Mouse (Mus musculus) layer of hippocampus, postnatal 14 days (tissue): Measurements from ENCODE around the gene Gli2. TPM values are rescaled to one million over a fixed set of nuclear protein-coding genes. Genes with fewer than 3 reads are reported as not detected.
A peak's percentile ranks its signal among the peaks of the same experiment; 100 is the strongest.

ENCODE experiments used
- DNase-seq, 2 experiments: peaks; one replicate each; pipeline ENCODE4 v3.0.0; 2021 to 2022; ENCODE audit warnings: low spot score in 2 of 2, mixed read lengths in 1 of 2
- total RNA-seq, 2 experiments: library from RNA; stranded (reverse); gene quantifications; 2 replicates each; pipeline ENCODE4 v1.2.3; 2021

Gene Gli2
- total RNA-seq, 2 experiments from 2014 or later = 4.2 to 4.5 TPM

DNA sequence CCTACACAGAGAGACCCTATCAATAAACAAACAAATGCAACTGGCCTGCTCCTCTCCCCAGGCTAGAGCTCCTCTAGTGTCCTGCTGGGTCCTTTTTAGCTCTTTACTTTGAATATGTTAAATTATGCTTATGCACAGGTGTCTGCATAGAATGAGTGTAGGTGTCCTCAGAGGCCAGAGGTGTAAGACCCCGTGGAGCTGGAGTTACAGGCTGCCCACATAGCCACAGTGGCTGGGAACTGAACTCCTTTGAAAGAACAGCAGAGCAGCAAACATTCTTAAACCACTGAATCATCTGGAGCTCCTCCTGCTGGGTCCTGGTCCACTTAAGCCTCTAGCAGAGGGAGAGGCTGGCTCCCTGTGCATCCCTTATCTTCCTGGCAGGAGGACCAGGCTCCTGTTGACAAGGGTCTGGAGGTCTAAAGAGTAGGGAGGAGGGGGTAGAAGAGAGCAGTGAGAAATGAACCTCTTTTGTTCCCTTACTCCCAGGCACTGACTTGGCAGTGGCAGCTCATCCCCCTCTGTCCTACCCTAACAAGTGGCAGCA lies 49.5 kb downstream of the Gli2 start:
- no peak for DNase-seq

DNA sequence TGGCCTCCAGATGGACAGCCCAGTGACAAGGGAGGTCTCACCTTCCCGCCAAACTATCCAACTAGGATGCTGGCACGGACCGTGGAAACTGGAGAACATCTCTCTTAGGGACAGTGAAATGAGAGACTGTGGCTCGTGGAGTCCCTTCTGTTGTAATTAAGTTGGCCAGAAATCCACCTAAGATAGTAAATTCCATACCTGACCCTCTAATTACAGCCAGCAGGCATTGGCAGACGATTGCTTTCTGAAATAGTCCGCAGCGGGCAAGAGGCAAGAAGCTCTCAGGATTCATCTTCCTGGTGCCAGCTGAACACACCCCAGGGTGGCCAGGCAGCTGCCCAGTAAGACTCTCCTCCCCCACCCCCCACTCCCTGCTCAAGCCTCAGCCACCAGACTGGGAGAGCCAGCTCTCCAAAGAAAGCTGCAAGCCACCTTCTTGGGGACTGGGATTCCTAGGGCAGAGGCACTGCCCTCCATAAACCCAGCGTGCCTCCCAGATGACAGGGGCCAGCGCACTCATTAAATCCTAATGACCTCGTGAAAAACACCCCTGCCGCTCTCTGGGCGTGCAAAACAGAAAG lies 51.9 kb downstream of the Gli2 start:
- no peak for DNase-seq

DNA sequence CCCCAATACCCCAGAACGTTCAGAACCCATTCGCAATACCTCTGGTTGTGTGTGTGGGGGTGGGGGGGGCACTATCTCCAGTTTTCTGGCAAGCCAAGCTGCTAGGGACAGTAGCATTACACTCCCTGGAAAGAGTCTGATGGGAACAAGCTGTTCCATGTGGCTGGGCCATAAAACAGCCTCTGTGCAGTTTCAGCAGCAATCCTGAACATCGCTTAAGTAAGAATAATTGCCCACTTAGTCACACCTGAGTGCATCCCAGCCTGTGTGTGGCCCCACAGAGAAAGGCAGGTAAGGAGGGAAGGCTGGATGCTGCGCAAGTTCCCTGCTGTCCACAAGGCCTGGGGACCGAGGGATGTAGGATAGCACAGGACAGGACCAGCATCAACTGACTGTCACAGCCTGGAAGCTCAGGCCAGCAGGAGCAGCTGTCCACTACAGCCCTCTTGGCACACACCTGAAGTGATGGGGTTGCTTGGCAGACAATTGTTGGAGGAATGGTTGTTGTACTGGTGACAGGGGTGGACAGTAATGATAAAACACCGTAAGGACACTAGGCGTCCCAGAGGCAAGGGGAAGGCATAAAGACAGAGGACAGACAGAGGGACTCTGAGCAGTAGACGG lies 58.8 kb downstream of the Gli2 start:
- DNase-seq = no peak

DNA sequence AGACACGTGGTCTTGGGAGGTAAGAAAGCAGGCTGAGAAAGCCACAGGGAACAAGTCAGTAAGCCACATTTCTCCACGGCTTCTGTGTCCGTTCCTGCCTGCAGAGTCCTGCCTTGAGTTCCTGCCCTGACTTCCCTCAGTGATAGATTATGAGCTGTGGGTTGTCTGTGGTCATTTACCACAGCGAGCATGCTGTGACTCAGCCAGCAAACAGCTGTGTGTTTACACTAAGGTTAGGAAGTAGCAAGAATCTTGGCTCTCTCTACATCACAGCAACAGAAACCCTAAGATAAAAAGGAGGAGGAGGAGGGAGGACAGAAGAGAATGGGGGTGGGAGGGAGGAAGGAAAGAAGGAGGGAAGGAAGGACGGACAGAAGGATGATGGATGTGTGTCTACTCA lies 59.6 kb downstream of the Gli2 start:
- DNase-seq = no peak

DNA sequence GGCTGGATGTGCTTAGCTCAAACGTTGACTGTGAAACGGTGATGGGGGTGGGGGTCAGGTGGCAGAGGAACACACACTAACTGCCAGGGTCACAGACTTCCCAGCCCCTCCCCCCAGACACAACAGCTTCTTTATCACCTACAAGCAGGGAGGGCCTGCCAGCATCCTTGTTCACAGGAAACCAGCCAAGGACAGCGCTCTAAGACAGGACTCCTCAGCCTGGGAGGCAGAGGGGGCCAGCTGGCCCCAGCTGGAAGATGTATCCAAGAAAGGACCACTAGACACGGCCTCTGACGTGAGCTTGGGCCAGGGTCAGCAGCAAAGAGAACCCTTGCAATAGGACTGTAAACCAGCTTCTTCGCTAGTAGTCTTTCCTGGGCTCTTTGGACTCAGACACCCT lies 65.1 kb downstream of the Gli2 start:
- no peak for DNase-seq

DNA sequence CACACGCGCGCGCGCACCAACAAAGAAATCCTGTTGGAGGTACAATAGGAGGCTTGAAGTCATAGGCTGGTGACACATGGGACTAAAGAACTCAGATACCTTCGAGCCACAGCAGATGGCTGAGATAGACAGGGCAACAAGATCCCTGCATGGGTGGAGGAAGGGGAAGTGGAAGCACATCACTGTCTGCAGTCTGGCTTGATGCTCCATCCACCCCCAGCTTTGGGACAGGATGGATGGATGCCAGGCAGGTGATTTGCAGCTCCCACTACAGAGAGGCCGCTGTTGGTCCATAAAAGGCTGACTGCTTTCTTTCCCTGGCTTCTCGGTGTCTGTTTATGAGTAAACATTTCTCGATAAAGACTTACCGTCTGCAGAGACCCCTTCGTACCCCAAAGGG lies 65.9 kb downstream of the Gli2 start:
- DNase-seq = no peak

DNA sequence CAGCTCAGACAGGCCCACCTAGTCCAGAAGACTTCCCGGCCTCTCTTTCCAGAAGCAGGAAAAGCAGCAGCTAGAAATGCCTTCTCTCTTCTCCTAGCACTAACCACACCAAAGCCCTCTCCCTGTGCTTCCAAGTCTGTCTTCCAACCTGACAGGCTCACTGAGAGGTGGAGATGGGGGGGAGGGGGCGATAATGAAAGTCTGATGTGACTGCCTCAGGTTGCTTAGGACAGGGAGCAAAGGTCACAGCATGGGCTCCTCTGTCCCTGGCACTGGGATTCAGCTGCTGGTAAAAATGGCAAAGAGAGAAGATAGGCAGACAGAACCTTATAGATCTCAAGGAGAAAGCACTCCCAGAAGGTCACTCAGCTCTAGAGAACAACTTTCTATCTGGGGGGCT lies 70.0 kb downstream of the Gli2 start:
- no peak for DNase-seq

DNA sequence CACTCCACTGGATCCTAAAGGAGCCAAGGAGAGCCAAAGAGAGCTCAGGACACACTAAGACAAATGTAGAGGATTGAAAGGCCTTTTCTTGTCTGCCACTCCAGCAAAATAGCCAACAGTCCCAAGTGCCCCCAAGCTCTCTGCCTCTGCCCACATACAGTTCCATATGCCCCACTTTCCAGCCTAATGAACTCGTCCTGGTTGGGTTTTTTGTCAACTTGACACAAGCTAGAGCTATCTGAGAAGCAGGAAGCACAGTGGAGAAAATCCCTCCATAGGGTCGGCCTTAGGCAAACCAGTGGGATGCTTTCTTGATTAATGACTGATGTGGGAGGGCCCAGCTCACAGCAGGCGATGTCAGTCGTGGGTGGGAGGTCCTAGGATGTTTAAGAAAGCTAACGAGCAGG lies 70.6 kb downstream of the Gli2 start:
- DNase-seq = no peak

DNA sequence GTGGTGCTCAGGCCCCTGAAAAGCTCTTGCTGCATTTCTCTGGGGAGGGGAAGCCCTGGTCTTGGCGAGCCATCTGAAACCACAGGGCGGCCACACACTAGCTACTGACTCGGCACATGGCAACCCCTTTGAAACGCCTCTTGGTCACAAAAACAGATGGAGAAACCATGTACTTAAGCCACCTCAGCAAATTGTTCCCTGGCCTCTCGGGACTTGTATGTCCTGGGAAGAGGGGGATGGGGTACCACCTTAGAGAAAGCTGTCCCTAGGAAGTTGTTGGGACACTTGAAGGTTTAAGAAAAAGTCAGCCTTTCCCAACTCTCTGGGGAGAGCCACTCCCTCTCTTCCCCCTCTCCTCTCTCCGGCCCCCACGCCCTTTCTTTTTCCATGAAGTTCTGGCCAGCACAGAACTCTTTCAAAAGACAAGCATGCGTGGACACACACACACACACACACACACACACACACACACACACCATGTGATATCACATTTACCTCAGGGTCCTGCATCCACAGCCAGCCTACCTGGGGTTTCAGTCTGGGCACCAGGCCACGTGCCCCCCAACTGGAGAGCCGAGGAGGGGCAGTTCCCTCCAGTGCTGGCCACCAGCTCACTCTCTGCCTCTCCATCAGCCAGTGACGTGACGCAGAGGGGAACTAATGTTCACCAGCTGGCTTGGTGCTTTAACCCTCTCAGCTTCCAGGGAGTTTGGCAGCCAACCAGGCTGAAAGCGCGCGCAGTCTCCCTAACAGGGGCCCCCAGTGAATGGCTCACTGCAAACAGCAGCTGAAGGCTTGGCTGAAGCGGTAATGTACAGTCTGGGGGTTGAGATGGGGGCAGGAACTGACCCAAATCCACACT lies 71.2 kb downstream of the Gli2 start:
- peak; percentile 70 to 82 for DNase-seq

DNA sequence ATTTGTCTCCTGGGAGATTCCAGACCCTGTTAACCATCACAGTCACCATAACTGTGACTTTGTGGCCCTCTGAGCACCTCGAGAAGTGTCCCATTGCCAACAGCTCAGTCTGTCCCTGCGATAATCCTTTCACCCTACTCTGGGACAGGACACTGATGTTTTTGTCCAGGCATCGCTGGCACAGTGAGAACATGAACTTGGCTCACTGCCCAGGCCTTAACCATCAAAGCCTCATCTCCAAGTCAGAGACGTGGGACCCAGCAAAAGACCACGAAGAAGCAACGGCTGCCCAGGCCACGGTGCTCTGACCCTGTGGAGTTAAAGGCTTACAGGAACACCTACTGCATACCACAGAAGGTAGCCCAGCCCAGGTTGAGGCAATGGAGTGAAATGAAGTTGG lies 72.8 kb downstream of the Gli2 start:
- peak in 1 of 2 experiments; percentile 33 for DNase-seq

DNA sequence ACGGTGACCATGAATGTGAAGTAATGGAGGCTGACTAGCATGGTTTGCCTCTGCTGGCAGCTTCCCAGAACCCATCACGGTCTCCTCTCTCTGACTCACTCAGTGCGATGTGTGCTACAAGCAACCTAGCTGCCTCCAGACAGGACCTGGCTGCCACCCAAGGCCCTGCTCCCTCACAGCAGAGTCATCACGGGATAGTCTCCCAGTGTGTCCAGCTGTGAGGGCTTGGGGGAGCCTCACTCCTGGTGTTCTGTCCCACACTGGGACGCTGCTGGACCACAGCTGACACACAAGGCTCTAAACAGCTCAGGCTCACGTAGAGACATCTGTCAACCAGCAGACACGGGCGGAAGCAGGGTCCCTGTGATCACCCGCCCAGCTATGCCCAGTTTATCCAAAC lies 76.8 kb downstream of the Gli2 start:
- DNase-seq = no peak

DNA sequence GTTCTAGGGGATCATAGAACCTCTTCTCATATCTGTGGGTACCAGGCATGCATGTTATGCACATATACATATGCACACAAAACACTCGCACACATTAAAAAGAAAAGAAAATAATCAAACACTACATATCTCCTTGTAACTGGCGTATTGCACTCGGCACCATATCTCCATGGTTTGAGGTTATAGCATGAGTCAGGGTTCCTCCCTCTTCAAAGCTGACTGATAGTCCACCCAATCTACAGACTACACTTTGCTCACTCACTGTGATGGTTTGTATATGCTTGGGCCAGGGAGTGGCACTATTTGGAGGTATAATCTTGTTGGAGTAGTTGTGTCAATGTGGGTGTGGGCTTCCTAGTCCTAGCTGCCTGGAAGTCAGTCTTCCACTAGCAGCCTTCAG lies 78.0 kb downstream of the Gli2 start:
- DNase-seq = no peak

DNA sequence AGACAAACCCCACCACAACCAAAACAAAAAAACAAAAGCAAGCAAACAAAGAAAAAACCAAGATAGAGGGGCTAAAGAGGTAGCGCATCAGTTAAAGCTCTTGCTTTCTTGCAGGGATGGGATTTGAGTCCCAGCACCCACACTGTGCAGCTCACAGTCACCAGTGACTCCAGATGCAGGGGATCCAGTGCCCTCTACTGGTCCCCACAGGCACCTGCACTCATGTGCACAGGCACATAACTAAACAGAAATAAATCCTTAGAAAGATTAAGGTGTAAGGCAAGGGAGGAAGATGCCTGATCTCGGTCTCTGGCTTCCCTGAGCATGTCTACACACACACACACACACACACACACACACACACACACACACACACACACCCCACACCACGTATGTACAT lies 83.4 kb downstream of the Gli2 start:
- DNase-seq = no peak

DNA sequence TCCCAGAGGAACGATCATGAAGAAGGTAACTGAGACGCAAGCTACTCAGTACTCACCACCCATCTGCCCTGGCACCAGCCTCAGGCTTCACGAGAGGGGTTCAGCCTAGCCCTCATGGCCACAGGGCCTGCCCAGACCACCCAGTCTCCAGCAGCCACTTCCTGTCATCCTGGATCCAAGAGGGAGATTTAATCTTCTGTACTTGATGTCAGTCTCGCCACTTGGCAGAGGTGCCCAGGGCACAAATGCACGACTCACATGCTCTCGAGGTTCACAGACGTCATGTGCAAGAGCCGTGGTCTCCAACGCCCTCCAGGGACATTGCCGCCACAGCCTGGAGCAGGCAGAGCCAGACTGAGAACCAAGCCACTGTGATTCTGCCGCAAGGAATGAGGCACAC lies 84.0 kb downstream of the Gli2 start:
- no peak for DNase-seq

DNA sequence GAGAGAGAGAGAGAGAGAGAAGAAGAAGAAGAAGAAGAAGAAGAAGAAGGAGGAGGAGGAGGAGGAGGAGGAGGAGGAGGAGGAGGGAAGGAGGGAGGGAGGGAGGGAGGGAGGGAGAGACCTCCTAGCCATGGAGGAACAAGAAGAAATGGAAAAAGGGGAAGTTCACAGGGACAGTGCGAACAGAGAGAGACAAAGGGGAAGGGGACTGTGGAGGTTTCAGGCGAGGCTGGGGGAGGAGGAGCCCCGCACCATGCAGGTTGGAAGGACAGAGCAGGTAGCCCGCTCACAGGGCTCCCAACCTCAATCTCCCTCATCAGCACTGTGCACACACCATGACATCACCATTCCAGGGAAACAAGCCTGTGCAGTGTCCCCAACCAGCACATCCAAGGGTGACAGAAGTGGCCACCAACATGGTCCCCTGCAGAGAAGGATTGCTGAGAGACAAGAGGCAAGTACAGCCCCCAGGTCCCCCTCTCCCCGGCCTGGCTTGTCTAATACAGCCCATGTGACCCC lies 84.7 kb downstream of the Gli2 start:
- no peak for DNase-seq

DNA sequence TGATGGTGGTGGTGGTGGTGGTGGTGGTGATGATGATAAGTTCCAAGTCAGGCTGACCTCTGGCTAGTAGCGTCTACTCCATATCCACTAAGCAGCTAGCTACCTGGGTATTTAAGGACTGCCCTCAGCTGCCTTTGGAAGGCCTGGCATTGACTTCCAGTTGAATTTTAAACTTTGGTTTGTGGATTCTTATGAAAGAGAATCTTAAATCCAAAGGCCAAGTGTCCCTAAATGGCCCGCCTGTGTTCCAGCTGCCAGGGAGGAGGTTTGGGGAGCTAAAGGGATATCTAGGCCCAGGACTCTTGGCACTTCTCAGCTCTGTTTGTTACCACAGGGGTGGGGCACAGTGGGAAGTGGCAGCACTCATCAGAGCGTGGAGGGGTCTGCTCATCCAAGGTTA lies 85.4 kb downstream of the Gli2 start:
- no peak for DNase-seq

DNA sequence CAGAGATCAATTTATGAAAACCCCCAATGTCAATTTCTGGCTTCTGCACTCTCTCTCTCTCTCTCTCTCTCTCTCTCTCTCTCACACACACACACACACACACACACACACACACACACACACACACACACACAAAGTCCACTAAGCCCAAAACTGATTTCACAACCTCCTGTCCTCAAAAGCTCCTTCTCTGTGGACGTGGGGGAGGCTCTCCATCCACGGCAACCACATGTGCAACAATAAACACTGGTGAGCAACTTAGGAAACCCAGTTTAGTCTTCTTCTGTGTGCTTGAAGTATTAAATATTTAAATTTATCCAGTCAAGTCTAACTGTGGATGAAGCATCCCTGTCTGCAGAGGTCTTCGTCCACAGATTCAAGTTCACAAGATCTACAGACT lies 86.1 kb downstream of the Gli2 start:
- DNase-seq = no peak

DNA sequence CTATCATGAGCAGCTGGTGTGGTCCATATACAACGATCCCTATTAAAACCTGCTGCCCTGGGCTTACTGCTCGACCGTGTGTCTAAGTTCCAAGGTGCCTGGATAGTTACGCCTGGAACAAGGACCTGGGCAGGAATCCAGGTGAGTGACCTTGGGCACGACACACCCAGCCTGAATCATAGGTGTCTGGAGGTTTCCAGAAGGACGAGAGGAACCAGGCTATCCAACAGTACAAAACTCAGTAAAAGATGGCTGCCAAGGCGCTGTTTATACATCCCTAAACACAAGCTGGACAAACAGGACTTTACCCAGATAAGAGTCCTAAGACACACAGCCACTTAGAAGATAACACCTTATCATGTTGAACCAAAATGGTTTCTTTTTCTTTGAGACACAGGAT lies 94.8 kb downstream of the Gli2 start:
- no peak for DNase-seq

DNA sequence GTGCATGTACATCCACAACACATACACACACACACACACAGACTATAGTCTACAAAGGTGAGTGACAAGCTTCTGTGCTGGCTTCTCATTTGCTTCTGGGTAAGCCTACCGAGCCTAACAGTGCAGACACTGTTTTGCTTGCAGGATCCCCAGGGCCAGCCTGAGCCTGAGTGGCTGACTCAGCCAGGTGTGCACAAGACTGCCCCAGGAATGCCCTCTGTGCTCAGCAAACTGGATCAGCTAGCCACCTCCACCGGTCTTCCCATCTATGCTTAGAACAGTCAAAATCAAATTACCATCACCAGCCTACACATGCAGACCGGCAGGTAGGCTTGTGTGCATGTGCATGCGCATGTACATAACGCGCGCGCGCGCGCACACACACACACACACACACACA lies 97.6 kb downstream of the Gli2 start:
- DNase-seq = no peak

DNA sequence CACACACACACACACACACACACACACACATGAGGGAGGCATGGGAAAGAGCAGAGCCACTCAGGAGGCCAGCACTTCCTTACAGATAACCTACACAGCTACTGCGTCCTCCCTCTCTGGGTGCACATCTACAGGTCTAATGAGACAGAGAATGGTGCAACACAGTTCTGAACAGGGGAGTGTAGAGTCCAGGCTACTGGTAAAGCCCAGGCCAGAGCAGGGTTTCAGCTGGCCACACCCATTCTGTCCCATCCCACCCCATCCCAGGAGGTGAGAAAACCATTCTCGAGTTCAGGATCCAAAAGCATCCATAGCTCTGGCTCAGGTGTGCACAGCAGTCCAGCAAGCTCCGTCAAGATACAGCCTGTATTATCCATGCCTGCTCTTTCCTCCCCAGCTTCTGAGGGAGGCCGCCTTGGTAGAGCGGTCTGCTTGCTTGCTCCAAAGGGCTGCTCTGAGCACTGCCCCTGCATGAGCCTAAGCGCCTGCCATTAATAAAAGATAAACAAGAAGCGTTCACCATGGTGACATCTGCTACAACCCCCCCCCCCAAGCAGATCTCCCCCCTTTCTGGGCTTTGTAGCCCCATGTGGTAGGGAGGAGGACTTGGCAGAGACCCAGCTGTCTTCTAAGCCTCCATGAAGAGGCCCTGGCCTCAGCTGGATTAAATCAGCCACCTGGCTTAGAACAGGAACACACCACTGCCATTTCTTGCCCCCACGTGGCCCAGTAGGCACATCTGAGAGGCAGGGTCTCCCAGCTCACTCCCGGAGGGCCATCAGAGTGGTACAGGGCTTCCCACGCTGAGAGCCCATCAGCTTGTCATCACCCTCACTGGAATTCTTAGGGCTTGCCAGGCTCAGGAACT lies 98.8 kb downstream of the Gli2 start:
- peak; percentile 43 to 60 for DNase-seq

DNA sequence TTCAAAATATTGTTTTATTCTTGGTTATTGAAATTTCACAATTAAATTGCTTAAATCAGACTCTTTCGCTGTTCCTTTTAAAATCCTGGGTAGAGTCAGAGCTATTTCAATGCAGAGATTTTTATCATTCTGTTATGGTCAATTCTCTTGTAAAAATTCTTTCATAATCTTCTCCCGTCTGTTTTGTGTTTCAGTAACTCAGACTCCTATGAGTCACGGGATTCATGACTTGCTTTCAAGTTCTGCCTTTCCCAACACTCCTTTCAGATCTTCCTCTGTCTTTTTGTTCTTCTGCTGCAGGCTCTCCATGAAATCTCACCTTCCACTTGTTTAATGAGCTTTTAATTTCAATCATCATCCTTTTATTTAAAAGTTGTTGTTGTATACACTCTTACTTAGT lies 100.4 kb downstream of the Gli2 start:
- no peak for DNase-seq
